16 mouse cellular contexts compared by ENCODE assay signal in the genomic region with DNA sequence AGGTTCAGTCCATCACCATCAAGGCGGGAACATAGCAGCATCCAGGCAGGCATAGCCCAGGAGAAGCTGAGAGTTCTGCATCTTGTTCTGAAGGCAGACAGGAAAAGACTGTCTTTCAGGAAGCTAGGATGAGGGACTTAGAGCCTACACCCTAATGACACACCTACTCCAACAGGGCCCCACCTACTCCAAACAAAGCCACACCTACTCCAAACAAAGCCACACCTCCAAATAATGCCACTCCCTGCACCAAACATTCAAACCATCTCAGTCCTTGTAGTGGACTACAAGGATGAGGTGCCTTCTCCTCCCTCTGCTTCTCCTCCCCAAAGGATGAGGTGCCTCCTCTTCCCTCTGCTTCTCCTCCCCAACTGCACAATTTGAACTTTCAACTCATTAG.
"Had no signal": no experiment of that assay in that cellular context is flagged by ENCODE, and none has a peak within 500 bp of the region (broad histone marks: within the 10 kb centered on the region; RNA-seq: fewer than 3 reads in every experiment).

No protein-coding gene starts in this region.

- H3K9ac ChIP-seq: limb, embryonic 13.5 days; liver, embryonic 13.5 days; midbrain, embryonic 12.5 days; midbrain, embryonic 15.5 days; neural tube, embryonic 12.5 days; neural tube, embryonic 15.5 days had no signal

- H3K27ac ChIP-seq: limb, embryonic 13.5 days; liver, embryonic 13.5 days; macrophage; midbrain, embryonic 12.5 days; midbrain, embryonic 15.5 days; neural tube, embryonic 12.5 days; neural tube, embryonic 15.5 days; stomach, postnatal 0 days had no signal

- ATAC-seq: midbrain, embryonic 15.5 days had no signal

- H3K4me2 ChIP-seq: liver, embryonic 13.5 days; midbrain, embryonic 12.5 days; midbrain, embryonic 15.5 days; neural tube, embryonic 12.5 days; neural tube, embryonic 15.5 days had no signal

- DNase-seq: layer of hippocampus, postnatal 36 days; liver, embryonic 13.5 days; lung, adult 2 months; right cerebral cortex, adult 18-20 months; right cerebral cortex, postnatal 14 days; right cerebral cortex, postnatal 4 days; thymus, adult 2 months; thymus, postnatal 14 days; thymus, postnatal 4 days had no signal

- H3K27me3 ChIP-seq: limb, embryonic 13.5 days; liver, embryonic 13.5 days; midbrain, embryonic 15.5 days; neural tube, embryonic 12.5 days; neural tube, embryonic 15.5 days had no signal

- H3K36me3 ChIP-seq: liver, embryonic 13.5 days; midbrain, embryonic 12.5 days; midbrain, embryonic 15.5 days; neural tube, embryonic 12.5 days; neural tube, embryonic 15.5 days had no signal

- H3K9me3 ChIP-seq: limb, embryonic 13.5 days; liver, embryonic 13.5 days; midbrain, embryonic 12.5 days; midbrain, embryonic 15.5 days; neural tube, embryonic 12.5 days; neural tube, embryonic 15.5 days had no signal

- H3K4me3 ChIP-seq: limb, embryonic 13.5 days; liver, embryonic 13.5 days; midbrain, embryonic 12.5 days; midbrain, embryonic 15.5 days; neural tube, embryonic 12.5 days; neural tube, embryonic 15.5 days had no signal
